Mouse (Mus musculus) liver, embryonic 14.5 days (tissue): Measurements from ENCODE around the gene Mmp14.

Experiments
- CTCF ChIP-seq: IDR thresholded peaks from 2 replicates; pipeline ENCODE4 v1.5.1; 2016; ENCODE audit warnings: antibody characterized with exemption, low read depth, control low read depth
- EP300 ChIP-seq: IDR thresholded peaks from 2 replicates; pipeline ENCODE4 v1.6.1; 2016; ENCODE audit warnings: antibody characterized with exemption, low read depth

DNA sequence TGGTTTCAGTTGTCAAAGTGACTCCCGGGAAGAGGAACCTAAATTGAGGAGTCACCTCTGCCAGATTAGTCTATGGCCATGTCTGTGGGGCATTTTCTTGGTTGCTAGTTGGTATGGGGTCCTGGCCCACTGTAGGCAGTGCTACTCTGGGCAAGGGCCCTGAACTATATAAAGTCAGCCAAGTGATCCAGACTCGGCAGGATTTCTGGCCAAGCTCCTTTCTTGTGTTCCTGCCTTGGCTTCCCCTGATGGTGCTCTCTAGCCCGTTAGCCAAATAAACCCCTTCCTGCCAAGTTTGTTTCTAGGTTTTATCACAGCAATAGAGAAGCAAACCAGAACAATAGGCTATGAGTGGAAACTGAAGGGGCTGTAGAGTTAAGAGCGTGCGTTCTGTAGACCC lies 43.3 kb downstream of the Mmp14 start:
- TF ChIP-seq CTCF (no peak), EP300 (no peak)
